Mouse (Mus musculus) layer of hippocampus, adult 11-12 months (tissue): ENCODE measurements around the gene Mns1.
A peak's percentile ranks its signal among the peaks of the same experiment; 100 is the strongest.
"Not testable (repeated sequence)": the region's sequence is repeated elsewhere in the genome, so short reads cannot be mapped to it uniquely, and the experiment has no call there.

Experiments used
- DNase-seq: peaks from one replicate; pipeline ENCODE4 v3.0.0; 2022; ENCODE audit warnings: low spot score

The Mns1 gene

GRCm38 (mm10) chr9:72437822-72438701 is at the start of gene Mns1:
Mns1 (plus strand) TSS chr9:72438011.
- DNase-seq: peak; percentile 91

DNA sequence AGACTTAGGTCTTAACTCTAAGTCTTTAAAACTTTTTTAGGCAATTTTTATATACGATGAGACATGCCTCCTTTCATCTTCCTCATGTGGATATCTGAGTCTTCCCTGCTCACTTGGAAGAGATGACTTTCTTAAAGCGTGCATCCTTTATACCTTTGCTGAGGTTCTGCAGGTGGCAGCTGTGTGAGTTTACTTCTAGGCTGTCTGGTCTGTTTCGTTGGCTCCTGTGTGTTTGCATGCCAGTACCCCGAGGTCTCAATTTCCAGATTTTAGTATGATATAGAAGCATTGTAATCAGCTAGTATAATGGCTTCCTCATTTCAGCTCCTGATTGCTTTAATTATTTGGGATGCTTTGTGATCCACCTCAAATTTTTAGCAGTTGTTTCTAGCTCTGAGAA is 48.9 kb upstream of the Mns1 start:
- no peak for DNase-seq

DNA sequence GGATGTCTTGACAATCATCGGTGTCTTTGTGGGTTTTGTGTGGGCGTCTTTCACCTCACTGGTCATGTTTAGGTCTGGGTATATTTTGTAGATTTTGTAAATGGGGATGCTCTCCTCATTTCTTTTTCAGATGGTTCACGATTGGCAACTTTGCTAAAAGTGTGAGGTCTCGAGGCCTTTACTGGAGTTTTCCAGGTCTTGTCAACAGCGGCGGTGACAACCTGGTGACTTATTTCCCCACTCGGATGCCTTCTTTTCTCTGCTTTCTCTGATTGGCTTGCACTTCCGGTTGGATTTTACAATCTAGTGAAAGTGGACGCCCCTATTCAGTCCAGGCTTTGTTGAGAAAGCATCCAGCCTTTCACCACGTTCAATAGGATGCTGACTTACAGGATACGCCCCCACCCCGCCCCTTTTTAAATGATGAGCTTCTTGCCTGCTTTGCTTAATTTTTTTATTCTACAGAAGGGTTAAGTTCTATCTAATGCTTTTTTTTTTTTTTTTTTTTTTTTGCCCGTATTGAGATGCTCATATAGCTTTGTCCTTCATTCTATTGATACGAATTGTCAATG is 48.3 kb upstream of the Mns1 start:
- DNase-seq: no peak

GRCm38 (mm10) chr9:72390321-72391077 is 47.3 kb upstream of the Mns1 start:
- no peak for DNase-seq

DNA sequence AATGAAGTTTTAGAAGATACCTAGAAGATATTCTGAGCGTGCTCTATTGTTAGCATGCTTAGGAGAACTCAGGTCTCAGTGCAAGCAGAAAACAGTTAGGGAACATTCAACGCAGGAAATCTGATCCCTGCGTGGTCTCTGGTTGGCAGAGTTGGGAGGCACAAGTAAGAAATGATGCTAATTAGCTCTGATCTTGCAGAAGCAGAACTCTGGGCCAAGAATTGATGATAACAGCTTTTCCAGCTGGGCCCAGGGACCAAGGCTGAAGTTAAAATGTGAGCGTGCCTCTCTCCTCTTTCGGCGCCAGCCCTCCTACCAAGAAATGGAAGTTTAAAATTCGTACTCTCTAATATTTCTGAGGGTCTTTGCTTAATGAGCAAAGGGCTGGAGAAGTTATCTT is 45.1 kb upstream of the Mns1 start:
- DNase-seq: no peak

- DNase-seq: no peak
Observed at GRCm38 (mm10) chr9:72393238-72393637, 44.6 kb upstream of the Mns1 start.

GRCm38 (mm10) chr9:72393869-72394341 is 43.9 kb upstream of the Mns1 start:
- no peak for DNase-seq

DNA sequence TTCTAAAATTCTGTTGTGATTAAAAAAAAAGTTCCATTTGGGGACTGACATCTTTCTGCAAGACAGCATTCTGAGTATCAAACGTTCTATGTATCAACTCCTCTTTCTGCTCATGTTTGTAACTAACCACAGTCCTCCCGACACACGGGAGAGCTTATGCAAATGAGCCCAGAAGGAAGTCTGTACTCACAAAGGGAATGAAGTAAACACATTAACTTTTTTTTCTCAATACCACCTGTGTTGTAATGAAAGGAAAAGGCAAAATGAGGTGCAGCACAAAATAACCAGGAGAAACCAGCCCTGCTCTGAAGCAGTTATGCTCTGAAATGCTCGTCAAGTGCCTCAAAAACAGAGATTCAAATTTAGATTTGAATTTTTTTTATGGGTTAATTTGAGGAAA is 37.7 kb upstream of the Mns1 start:
- DNase-seq: no peak

DNA sequence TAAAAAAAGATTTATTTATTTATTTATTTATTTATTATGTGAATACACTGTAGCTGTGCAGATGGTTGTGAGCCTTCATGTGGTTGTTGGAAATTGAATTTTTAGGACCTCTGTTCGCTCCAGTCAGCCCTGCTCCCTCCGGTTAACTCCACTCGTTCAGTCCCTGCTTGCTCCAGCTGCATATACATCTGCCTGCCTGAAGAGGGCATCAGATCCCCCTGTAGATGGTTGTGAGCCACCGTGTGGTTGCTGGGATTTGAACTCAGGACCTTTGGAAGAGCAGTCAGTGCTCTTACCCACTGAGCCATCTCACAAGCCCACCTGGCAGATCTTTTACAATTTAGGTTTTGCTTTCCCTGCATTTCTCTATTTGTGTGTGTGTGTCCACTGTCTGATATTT is 36.0 kb upstream of the Mns1 start:
- not testable (repeated sequence) for DNase-seq

- no peak for DNase-seq
Observed at GRCm38 (mm10) chr9:72403421-72403820, 34.4 kb upstream of the Mns1 start.

- DNase-seq: no peak
Observed at GRCm38 (mm10) chr9:72404446-72404845, 33.4 kb upstream of the Mns1 start.

DNA sequence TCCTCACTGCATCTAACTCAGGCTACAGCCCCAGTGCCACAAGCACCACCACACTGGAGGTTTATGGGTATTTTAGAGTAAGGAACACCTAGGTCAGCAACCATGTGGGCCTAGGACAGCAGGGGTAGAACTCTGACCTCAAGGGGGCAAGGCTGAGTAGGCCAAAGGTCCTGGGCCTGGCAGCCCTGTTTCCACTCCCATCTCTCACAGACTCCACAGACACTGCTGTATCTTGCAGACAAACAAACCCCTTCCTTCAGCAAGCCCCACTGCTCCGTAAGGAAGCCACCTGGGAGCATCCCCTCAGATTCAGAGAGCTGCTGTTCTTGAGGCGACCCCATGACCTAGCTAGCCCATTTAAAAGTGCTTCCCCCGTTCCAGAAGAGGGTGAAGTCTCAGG is 32.9 kb upstream of the Mns1 start:
- no peak for DNase-seq

DNA sequence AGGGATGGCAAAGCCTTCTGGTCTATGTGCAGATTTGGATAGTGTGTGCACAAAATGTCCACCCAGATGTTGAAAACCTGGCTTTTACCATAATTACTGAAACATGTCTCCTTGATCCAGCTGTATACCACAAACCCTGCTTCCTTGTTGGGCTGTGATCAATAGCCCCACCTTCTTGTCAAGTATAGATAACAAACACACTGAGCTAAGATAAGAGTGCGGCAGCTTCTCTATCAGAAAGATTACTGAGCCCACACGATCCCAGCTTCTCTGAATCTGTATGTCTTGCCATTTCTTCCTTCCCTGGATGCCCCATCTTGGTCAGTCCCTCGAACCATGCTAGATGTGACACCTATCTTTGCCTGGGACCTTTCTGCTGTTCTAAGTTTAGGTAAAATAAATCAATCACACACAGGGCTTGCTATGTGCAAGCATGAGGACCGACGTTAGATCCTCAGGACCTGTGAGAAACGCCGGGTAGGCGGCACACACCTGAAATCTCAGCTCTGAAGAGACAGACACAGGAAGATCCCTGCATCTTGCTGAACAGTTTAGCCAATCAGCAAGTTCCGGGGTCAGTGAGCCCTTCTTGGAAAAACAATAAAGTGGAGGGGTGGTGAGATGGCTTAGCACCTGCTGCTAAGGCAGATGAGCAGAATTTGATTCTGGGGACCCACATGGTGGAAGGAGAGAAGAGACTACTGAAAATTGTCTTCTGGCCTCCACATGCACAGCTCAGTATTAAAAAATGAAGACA is 31.8 kb upstream of the Mns1 start:
- no peak for DNase-seq

DNA sequence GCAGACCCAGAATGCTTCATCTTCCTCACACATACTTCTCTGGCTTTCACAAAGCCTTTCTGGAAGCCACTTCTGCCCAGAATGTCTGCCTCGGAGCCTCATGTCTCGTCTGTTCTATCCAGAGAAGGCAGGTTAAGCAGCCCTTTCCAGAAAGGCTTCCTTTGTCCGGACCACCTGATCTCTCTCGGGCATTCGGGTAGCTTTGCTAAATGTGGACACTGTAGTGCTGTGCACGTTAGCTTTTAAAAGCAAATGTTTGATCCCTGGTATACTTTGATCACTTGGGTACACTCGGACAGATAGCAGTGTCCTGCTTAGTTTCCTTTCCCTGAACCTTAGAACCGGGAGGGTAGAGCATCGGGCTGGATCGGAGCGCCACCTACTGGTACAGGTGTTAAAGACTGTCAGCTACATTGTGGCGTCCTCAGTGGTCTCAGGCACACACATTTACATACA is 29.7 kb upstream of the Mns1 start:
- peak; percentile 84 for DNase-seq

- no peak for DNase-seq
Observed at GRCm38 (mm10) chr9:72409381-72410225, 28.2 kb upstream of the Mns1 start.

- no peak for DNase-seq
Observed at GRCm38 (mm10) chr9:72411746-72412145, 26.1 kb upstream of the Mns1 start.

DNA sequence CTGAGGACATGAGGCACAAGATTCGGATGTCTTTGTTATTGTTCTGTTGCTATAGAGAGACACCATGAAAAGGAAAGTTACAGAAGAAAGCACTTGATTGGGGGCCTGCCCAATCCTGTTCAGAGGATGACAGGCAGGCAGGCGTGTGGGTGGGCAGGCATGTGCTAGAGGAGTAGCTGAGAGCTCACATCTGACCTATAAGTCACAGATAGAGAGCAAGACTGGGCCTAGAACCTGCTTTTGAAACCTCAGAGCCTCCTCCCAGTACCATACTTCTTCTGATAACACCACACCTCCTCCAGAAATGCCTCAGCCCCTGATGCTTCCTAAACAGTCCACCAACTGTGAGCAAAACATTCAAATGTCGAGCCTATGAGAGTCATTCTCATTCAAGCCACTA is 19.4 kb upstream of the Mns1 start:
- no peak for DNase-seq

DNA sequence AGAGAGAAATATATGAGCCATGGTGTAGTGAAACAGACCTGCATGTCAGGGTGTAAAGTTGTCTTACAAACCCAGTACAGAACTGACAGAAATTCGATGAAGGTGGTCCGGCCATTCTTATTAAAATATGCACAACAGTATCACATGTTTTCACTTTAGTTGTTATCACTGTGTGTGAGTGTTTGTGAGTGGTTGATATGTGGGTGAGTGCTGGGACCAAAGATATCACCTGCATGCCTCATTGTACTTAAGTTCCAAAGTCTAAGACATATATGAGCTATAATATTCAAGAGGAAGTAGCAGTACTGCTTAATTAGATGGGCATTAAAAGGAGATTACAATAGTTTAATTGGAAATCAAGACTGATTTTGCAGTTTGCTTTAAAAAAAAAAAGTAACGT is 17.3 kb upstream of the Mns1 start:
- DNase-seq: no peak

DNA sequence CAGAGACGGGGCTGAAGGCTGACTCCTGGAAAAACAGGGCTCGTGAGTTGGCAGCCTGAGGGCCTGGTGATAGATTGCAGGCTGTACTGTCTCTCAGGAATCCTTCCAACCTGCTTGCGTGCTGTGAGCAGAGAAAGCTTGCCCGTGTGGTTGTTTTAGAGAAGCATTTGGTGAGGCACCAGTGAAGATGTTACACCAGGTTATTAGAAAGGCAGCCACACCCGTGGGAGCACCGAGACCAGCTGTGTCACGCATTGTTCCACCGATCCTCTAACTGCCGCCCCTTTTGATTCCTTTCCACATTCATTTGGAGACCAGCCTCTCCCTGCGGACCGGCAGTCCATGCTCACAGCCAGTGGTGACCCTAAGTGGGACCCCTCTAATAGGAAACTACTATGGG is 15.5 kb upstream of the Mns1 start:
- no peak for DNase-seq

- DNase-seq: no peak
Observed at GRCm38 (mm10) chr9:72422753-72423152, 15.1 kb upstream of the Mns1 start.

- no peak for DNase-seq
Observed at GRCm38 (mm10) chr9:72425300-72425850, 12.4 kb upstream of the Mns1 start.
